ENCODE assay signal across 8 mouse cellular contexts in genomic region chr9:57149021-57149420, GRCm38 (mm10). TPM values are rescaled to one million over a fixed set of nuclear protein-coding genes. Genes with fewer than 3 reads are reported as not detected.
DNase-seq lines count a peak whose midpoint lies in the region; ATAC-seq lines count a peak whose summit lies in the region.

No protein-coding gene starts in this region.

- no peaks in the 10 kb centered on the region for H3K36me3 ChIP-seq in liver, embryonic 12.5 days

- H3K9me3 ChIP-seq in liver, embryonic 12.5 days (replicated peaks), result no peaks in the 10 kb centered on the region

- ATAC-seq in liver, embryonic 12.5 days, result no peak

- 0 out of 2 replicates have a peak overlapping the region, but pooled peaks have one; percentile 81 for H3K27ac ChIP-seq in liver, embryonic 12.5 days

- WGBS in liver, embryonic 12.5 days (ENCODE audit: insufficient replicate concordance), result 69% methylated on average over 6 of the region's 6 CpGs

- peak overlapping the region; percentile 82 for H3K4me2 ChIP-seq in liver, embryonic 12.5 days

- H3K4me3 ChIP-seq in liver, embryonic 12.5 days, result peak overlapping the region; percentile 65; the same call in 1 of the 2 replicates

- no peaks in the 10 kb centered on the region for H3K27me3 ChIP-seq in liver, embryonic 12.5 days (replicated peaks)

- H3K9ac ChIP-seq in liver, embryonic 12.5 days, result peak overlapping the region; percentile 71; the same call in 1 of the 2 replicates

- DNase-seq in cerebellum, adult 9-10 months, result peak; percentile 32
- no peak for DNase-seq in cerebellum, postnatal 25 days
- peak; percentile 12 for DNase-seq in thymus, postnatal 0 days (ENCODE audit: low spot score)
- DNase-seq in thymus, postnatal 10 days (ENCODE audit: low spot score in 2 of 2), result no peak
- no peak for DNase-seq in right cerebral cortex, postnatal 25 days
- no peak for DNase-seq in retina, postnatal 1 day
- no peak for DNase-seq in spleen, postnatal 36 days (ENCODE audit: low spot score in 2 of 2)

- H3K4me1 ChIP-seq in liver, embryonic 12.5 days, result peaks cover 20% of the 10 kb centered on the region

RNA-seq across cellular contexts. Expression of gene Neil1, which starts 0.9 kb away (rescaled TPM):
- polyA plus RNA-seq in thymus, postnatal 0 days (2015; fragmentation: Nextera tagmentation; extraction: Ambion mirVana), result 28.6 and 34.7 TPM in 2 replicates
- polyA plus RNA-seq in liver, embryonic 12.5 days (2016; fragmentation: Nextera tagmentation; extraction: Ambion mirVana), result 2.2 and 2.5 TPM in 2 replicates

RNA-seq across cellular contexts. Expression of gene Commd4, which starts 9.1 kb away (rescaled TPM):
- polyA plus RNA-seq in thymus, postnatal 0 days (2015; fragmentation: Nextera tagmentation; extraction: Ambion mirVana), result 181 and 201 TPM in 2 replicates
- polyA plus RNA-seq in liver, embryonic 12.5 days (2016; fragmentation: Nextera tagmentation; extraction: Ambion mirVana), result 62.8 and 64.2 TPM in 2 replicates

RNA-seq across cellular contexts. Expression of gene Man2c1, which starts 18.5 kb away (rescaled TPM):
- 36.6 and 37.6 TPM in 2 replicates for polyA plus RNA-seq in thymus, postnatal 0 days (2015; fragmentation: Nextera tagmentation; extraction: Ambion mirVana)
- polyA plus RNA-seq in liver, embryonic 12.5 days (2016; fragmentation: Nextera tagmentation; extraction: Ambion mirVana), result 31.5 and 35.4 TPM in 2 replicates

Comparison
In these comparisons a context has a peak if more than half of its experiments do, and no peak if none do; other contexts are left out.
1. DNase-seq: peak in cerebellum, adult 9-10 months (single experiment) and thymus, postnatal 0 days (single experiment); none in cerebellum, postnatal 25 days (0 of 2), thymus, postnatal 10 days (0 of 2), right cerebral cortex, postnatal 25 days (single experiment), retina, postnatal 1 day (single experiment) and spleen, postnatal 36 days (0 of 2).